Mouse (Mus musculus) WW6 (cell line): ENCODE data around the gene Mapkap1.

ENCODE experiments used
- DNase-seq: peaks from one replicate; pipeline ENCODE4 v3.0.0-alpha.2; 2013; ENCODE audit warnings: low read depth, low spot score

Gene Mapkap1

GRCm38 (mm10) chr2:34573073-34573472, 166.5 kb downstream of the Mapkap1 start:
- DNase-seq, result no peak

DNA sequence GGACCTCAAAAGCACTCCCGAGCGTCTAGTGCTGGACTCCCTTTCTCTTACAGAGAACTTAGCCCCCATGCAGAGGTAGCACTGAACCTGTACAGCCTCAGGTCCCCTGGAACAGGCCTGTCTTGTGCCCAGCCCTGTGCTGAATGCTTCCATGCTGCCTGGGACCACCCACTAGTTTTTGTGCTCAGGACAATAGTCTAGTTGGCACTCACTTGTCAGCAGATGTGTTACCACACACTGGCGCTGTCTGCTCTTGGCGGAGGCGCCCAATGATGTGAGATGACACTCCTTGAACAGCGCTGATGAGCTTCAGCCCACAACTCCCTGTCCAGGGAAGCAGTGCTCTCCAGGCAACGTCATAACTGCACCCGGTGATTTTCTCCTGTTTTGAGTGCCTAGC, 182.0 kb downstream of the Mapkap1 start:
- DNase-seq, result no peak

DNA sequence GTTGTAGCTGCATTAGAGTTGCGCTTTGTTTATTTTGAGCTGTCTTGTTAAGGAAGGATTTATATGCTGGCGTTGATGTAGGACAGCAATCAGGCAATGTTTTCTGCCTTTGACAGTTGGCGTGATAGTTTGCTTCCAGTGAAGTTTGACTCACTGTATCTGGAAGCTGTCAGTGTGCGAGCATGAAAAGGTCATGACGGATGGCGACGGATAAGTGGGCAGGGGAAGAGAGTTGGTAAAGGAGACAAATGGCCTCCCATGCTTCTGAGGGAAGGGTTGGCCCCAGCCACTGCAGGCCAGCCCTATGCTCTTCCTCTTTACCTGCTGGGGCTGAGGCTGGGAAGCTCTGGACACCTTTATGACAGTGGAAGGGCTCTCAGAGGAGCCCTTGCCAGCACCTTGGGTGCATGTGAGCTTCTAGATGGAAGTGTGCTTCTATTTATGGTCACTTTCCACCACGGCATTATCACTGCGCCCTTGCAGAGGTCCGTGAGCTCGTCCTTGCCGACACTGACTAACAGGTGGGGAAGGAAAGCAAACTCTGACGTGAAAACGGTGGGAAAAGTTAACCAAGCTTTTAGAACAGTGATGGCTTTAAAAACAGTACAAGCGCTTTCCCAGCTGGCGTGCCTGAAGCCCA, 185.3 kb downstream of the Mapkap1 start:
- DNase-seq, result no peak

- DNase-seq, result no peak
These were observed 185.9 kb downstream of the Mapkap1 start for GRCm38 (mm10) chr2:34592361-34592960.

- no peak for DNase-seq
These were observed 187.4 kb downstream of the Mapkap1 start for GRCm38 (mm10) chr2:34594001-34594400.

DNA sequence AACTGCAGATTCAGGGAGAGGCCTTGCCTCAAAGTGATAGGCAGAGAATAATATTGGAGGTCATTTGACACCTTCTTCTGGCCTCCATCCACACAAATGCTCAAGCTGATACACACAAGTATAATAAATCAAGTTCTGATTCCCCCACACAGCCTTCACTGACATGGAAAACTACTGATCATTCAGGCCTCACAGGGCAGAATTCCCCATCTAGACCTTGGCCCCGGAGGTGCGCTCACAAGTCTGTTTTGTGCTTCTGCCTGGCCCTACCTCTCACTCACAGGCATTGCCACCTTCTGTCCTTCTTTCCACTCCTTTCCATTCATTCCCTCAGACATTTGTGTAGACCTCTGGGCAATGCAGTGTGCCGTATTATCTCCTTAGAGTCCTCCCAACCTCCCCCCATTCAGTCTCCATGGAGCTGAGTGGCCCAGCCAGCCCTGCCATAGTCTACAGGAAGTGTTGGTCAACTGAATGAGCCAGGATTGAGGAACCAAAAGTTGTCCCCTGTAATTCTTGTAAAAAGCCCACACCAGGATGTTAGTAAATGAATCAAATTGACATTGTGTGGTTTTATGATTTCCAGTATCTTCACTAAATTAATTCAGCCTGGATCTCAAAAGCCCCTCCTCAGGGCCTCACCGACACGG, 193.2 kb downstream of the Mapkap1 start:
- DNase-seq, result no peak

- no peak for DNase-seq
These were observed 194.2 kb downstream of the Mapkap1 start for GRCm38 (mm10) chr2:34600734-34601133.

DNA sequence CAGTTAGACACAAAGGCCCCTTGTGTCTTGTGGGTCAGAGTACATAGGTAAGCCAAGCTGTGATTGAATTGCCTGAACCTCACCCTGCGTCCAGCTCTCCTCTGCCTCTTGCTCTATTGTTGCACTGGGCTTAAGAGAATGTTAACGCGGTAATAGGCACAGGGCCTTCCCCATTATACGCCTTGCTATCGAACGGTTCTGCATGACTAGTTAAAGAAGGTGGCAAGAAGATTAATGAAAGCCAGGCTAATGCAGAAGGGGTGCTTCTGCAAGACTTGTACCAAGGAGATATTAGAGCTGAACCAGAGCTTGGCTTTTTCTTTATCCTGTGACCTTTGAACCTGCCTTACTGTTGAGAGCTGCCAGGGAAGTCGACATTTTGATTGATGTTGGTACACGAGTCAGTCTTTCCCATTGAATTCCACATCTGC, 195.6 kb downstream of the Mapkap1 start:
- DNase-seq, result no peak

GRCm38 (mm10) chr2:34602896-34603295, 196.3 kb downstream of the Mapkap1 start:
- DNase-seq, result no peak

GRCm38 (mm10) chr2:34603653-34604214, 197.2 kb downstream of the Mapkap1 start:
- DNase-seq, result no peak

DNA sequence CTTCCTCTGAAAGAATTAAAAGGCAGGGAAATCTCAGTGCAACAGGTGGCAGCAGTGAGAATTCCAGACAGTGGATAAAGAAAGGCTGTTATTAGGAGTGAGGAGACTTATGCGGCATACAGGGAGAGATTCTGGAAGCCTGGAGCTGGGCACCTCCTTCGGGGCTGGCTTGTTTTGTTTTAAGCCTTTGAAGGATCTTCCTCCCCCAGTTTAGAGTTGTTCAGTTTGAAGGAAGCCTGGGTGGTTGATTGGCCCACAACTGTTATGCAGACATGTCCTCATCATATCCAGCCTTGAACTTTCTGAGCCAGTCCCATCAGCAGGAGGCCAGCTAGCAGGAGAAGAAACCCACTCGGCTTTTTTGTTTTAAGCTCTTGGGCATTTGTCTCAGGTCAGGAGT, 198.5 kb downstream of the Mapkap1 start:
- no peak for DNase-seq

DNA sequence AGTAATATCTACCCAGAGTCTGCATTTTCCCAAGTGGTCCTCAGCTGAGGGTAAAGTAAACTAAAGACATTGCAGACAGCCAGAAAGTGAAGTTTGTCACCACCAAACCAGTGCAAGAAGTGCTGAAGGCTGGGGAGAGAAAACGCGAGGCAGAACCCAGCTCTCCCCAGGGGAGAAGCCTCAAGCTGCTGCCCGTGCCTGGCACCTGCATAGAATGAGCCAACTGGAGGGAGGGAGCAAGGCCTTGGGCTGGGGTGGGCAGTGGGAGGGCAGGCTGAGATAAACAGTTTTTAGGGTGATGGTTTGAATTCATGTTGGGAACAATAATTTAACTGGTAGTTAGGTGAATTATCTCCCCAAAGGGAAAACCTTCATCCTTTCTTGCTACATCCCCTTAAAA, 202.3 kb downstream of the Mapkap1 start:
- no peak for DNase-seq

GRCm38 (mm10) chr2:34609516-34609915, 202.9 kb downstream of the Mapkap1 start:
- DNase-seq, result no peak

DNA sequence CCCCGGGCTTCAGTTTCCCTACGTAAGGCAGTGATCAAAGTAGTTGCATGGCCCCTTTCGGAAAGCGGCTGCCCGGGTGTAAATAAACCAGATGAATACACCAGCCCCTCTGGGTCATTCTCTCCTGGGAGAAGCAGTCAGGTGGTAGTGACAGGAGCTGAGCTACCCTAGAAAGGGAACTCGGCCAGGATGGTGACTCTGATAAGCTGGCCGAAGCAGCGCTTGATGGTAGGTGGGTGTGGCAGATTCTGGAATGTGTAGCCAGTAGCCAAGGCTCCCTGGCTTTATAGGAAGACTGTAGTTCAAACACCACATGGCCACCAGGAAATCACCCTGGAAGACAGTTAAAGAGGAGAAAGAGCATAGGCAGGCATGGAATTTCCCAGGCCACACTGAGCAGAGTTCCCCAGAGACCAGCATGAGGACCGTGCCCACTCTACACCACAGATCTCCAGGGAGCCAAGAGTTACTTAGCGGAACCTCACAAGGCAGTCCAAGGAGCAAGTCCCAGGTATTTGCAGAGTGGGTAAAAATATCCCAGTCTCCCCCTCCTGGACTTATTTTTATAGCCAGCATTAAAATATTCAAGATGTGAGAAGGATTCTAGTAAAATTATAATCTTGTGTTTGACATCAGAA, 214.3 kb downstream of the Mapkap1 start:
- no peak for DNase-seq

- DNase-seq, result no peak
These were observed 214.9 kb downstream of the Mapkap1 start for GRCm38 (mm10) chr2:34621485-34621884.

DNA sequence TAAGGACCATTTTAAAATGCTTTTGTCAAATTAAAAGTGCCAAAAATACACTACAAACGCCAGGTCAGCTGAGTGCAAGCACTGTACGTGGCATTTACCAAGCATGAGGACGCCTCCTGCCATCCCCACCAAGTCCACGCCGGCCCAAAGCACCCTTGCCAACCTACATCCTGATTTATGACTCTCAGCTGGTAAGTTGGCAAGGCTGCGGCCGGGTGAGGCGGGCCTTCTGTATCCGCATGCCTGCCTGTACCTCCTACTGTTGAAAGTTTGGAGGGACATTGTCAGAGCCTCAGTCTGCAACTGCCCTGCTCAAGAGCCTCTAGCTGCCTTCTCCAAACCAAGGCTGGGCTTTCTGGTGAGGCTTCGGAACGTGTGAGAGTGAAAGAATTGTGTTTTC, 215.9 kb downstream of the Mapkap1 start:
- DNase-seq, result no peak

DNA sequence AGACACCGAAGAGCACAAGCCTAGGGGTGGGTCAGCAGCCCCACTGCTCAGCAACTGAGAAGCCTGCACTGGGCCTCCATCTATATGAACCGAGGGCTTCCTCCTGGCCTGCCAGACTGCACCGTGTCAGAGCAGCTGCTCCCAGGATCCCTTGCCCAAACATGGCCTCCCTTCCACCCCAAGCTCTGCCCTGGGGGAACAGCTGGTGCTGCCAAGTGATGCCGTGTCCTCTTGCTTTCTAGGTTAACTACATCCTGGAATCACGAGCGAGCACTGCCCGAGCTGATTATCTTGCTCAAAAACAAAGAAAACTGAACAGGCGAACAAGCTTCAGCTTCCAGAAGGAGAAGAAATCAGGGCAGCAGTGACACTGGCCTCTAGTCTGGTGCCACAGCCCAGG, 216.6 kb downstream of the Mapkap1 start:
- DNase-seq, result no peak

DNA sequence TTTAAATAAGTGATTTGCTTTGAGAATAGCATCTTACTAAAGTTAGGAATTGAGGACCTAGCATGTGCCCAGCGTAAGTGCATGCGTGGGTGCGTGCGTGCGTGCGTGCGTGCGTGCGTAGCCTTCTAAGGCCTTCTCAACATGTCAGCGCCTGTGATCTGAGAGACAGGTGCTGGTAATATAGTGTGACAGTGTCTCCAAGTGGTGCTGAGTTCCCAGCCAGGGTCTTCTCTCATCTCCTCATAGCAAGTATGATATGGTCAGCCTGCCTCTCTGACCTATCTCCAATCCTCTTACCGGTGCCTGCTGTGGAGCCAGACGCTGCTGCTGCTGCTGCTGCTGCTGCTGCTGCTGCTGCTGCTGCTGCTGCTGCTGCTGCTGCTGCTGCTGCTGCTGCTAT, 217.5 kb downstream of the Mapkap1 start:
- DNase-seq, result no peak

GRCm38 (mm10) chr2:34627328-34628226, 221.0 kb downstream of the Mapkap1 start:
- DNase-seq, result no peak

DNA sequence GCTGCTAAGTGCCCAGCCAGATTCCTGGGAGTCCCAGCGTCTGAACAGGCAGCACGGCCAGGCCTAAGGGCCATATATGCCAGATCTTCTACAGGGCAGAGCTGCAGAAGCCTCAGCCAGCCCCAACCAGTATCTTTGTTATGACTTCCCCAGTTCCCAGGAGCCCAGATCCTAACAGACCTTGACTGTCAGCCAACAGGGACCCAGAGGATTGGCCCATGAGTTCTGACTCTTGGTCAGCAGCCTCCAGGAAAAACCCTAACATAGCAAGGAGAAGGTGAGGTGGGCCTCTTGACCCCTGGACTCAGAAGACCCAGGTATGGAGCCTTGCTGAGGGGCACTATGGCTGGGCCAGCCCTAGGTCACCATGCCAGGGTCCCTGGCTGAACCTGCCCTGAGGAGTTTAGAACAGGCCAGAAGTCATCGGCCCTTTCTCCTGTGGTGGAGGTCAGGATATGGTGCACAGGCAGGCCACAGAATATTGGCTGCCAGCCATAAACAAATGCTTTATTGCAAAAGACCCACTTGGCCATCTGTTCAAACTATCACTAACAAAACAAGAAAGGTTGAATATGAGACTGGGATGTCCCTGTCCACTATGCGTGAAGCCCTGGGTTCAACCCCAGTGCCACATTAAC, 222.5 kb downstream of the Mapkap1 start:
- DNase-seq, result no peak

GRCm38 (mm10) chr2:34629758-34630157, 223.2 kb downstream of the Mapkap1 start:
- no peak for DNase-seq
